Mouse (Mus musculus): ENCODE data around the gene Olfr544. TPM values are rescaled to one million over a fixed set of nuclear protein-coding genes. Genes with fewer than 3 reads are reported as not detected.

Olfr544 gene
- total RNA-seq, 1 experiment from 2014 or later: not detected

Other genes with a start within 250 kb of the Olfr544 start
- 34.9 and 35.8 TPM in 2 replicates for gene Rhog, start 232.3 kb downstream of the Olfr544 start, total RNA-seq (2017)
- 31.1 and 38.0 TPM in 2 replicates for gene Stim1, start 220.5 kb downstream of the Olfr544 start, total RNA-seq (2017)
- 447 and 684 TPM in 2 replicates for gene Rrm1, start 46.6 kb downstream of the Olfr544 start, total RNA-seq (2017)
- gene Olfr543, start 6.6 kb downstream of the Olfr544 start, total RNA-seq (2017): not detected in 2 replicates
- gene Olfr545, start 11.3 kb upstream of the Olfr544 start, total RNA-seq (2017): not detected in 2 replicates
- gene Olfr547, start 46.4 kb upstream of the Olfr544 start, total RNA-seq (2017): not detected in 2 replicates
- gene Olfr548-ps1, start 52.6 kb upstream of the Olfr544 start, total RNA-seq (2017): not detected in 2 replicates
- gene Olfr549, start 61.6 kb upstream of the Olfr544 start, total RNA-seq (2017): not detected in 2 replicates
- gene Trim21, start 77.2 kb upstream of the Olfr544 start, total RNA-seq (2017): 52.4 and 59.0 TPM in 2 replicates
- gene Olfr550, start 83.1 kb upstream of the Olfr544 start, total RNA-seq (2017): not detected in 2 replicates
- not detected in 2 replicates for gene Olfr551, start 103.6 kb upstream of the Olfr544 start, total RNA-seq (2017)
- gene Olfr552, start 109.5 kb upstream of the Olfr544 start, total RNA-seq (2017): not detected in 2 replicates
- gene Olfr553, start 129.9 kb upstream of the Olfr544 start, total RNA-seq (2017): not detected in 2 replicates
- not detected in 2 replicates for gene Olfr554, start 150.1 kb upstream of the Olfr544 start, total RNA-seq (2017)
- gene Olfr555, start 170.5 kb upstream of the Olfr544 start, total RNA-seq (2017): not detected in 2 replicates
- gene Olfr556, start 176.6 kb upstream of the Olfr544 start, total RNA-seq (2017): not detected in 2 replicates
- 12.6 and 17.6 TPM in 2 replicates for gene Trim68, start 199.0 kb upstream of the Olfr544 start, total RNA-seq (2017)
- not detected in 2 replicates for gene Olfr557, start 207.6 kb upstream of the Olfr544 start, total RNA-seq (2017)
- 0.56 TPM in 1 of 2 replicates, not detected in the other for gene Olfr558, start 213.9 kb upstream of the Olfr544 start, total RNA-seq (2017)
- not detected in 2 replicates for gene Olfr33, start 230.8 kb upstream of the Olfr544 start, total RNA-seq (2017)
- not detected in 2 replicates for gene Olfr559, start 239.2 kb upstream of the Olfr544 start, total RNA-seq (2017)

All from hematopoietic stem cell, adult 5-6 weeks (primary cell).